Mouse (Mus musculus): ENCODE measurements around the gene Zfp141. TPM values are rescaled to one million over a fixed set of nuclear protein-coding genes. Genes with fewer than 3 reads are reported as not detected.

The Zfp141 gene
- 31.4 TPM for polyA plus RNA-seq (2014; fragmentation: Illumina TruSeq; extraction: RNeasy Lipid Tissue Mini Kit (QIAGEN cat#74804); ENCODE audit: low read depth, low replicate concordance)

DNA sequence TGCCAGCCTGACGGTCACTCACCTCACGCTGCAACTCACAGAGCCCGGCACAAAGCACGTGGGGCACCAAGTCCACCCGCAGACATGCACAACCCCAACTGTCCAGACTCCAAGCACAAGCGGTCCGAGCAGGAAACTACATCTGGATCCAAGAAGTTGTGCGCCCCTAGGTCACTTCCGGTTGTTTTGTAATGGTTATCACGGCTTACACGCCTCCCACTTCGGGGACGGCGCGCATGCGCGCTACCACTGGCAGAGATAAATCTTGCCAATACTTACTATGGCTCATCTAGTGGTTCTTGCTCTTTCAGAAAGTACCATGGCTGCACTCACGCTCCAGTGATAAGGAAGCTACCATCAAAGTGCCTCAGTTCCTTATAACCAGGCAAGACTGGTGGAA lies at the start of gene Zfp141:
TSS of gene Zfp141 (minus strand) at position 153 of the 400 bp plus-strand sequence.

DNA sequence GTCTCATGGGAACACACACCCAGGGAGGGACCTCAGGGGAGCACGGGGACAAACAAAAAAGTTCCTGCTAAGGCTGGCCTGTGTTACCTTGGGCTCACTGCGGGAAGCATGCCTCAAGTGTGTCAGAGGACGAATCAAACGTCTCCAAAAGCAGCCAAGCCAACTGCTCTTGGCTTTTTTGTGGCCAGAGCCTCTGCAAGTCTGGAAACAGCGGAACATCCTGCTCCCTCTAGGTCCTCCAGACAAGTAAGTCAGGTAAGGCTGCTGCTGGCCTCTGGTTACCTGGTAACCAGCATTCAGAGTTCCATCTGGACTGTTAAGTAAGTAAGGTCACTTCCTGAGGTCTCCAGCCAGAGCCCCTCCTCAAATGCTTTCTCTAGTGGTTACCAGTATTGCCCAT lies 57.7 kb downstream of the Zfp141 start, which contains the start of gene 4933421I07Rik:
TSS of gene 4933421I07Rik (minus strand) at position 271 of the 400 bp plus-strand sequence.

Other genes with a start within 250 kb of the Zfp141 start
- gene Vmn2r61, start 245.7 kb downstream of the Zfp141 start, polyA plus RNA-seq (2014; fragmentation: Illumina TruSeq; extraction: RNeasy Lipid Tissue Mini Kit (QIAGEN cat#74804); ENCODE audit: low read depth, low replicate concordance): not detected
- gene 4933421I07Rik, start 57.6 kb downstream of the Zfp141 start, polyA plus RNA-seq (2014; fragmentation: Illumina TruSeq; extraction: RNeasy Lipid Tissue Mini Kit (QIAGEN cat#74804); ENCODE audit: low read depth, low replicate concordance): not detected
- not detected for gene Gm21028, start 72.8 kb upstream of the Zfp141 start, polyA plus RNA-seq (2014; fragmentation: Illumina TruSeq; extraction: RNeasy Lipid Tissue Mini Kit (QIAGEN cat#74804); ENCODE audit: low read depth, low replicate concordance)
- 4.1 TPM for gene Zfp977, start 86.8 kb upstream of the Zfp141 start, polyA plus RNA-seq (2014; fragmentation: Illumina TruSeq; extraction: RNeasy Lipid Tissue Mini Kit (QIAGEN cat#74804); ENCODE audit: low read depth, low replicate concordance)
- gene Zfp976, start 136.8 kb upstream of the Zfp141 start, polyA plus RNA-seq (2014; fragmentation: Illumina TruSeq; extraction: RNeasy Lipid Tissue Mini Kit (QIAGEN cat#74804); ENCODE audit: low read depth, low replicate concordance): 17.9 TPM
- gene Zfp975, start 187.0 kb upstream of the Zfp141 start, polyA plus RNA-seq (2014; fragmentation: Illumina TruSeq; extraction: RNeasy Lipid Tissue Mini Kit (QIAGEN cat#74804); ENCODE audit: low read depth, low replicate concordance): 23.0 TPM
- gene Gm17067, start 221.3 kb upstream of the Zfp141 start, polyA plus RNA-seq (2014; fragmentation: Illumina TruSeq; extraction: RNeasy Lipid Tissue Mini Kit (QIAGEN cat#74804); ENCODE audit: low read depth, low replicate concordance): not detected